Mouse (Mus musculus): ENCODE measurements around the gene Akr1a1.

GRCm38 (mm10) chr4:116684665-116685064 is 33.2 kb upstream of the Akr1a1 start:
- TF ChIP-seq MAFK (IDR thresholded peaks at IDR 0.05; ENCODE audit: insufficient read depth, low read depth, low read length): no peak
- no peak for TF ChIP-seq HCFC1 (IDR thresholded peaks at IDR 0.05; ENCODE audit: borderline replicate concordance, insufficient read depth, low read length)

Measured in ES-E14 (cell line).